Mouse (Mus musculus) ES-Bruce4 (cell line): ENCODE data around the gene Kat6b.

Experiments
- CTCF ChIP-seq: IDR thresholded peaks from one replicate; pipeline ENCODE4 v1.8.1; 2011; ENCODE audit warnings: low read depth, low read length
- EP300 ChIP-seq: IDR thresholded peaks from 2 replicates; pipeline ENCODE4 v1.6.1; 2011; ENCODE audit warnings: low read depth, low read length; ENCODE audit not compliant: insufficient read depth
- POLR2A ChIP-seq: IDR thresholded peaks from one replicate; pipeline ENCODE4 v1.8.1; 2011; ENCODE audit warnings: low read length; ENCODE audit not compliant: insufficient read depth

DNA sequence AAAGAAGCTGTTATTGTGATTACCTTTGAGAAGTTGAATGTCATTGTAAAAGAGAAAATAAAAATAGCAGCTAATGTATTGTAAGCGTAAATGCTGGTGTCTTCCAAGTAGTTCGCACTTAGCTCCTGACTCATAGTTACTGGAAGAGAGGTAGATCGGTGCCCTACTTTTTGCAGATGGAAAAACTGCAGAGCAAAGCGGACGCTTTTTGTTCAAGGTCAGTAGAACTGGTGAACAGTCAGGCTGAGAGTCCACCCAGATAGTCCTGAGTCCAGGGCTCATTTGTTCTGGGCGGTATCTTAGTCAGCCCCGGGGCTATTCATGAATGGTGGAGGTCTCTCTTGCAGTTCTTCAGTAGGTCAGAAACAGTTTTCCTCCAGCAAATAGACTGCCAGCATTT is 39.3 kb downstream of the Kat6b start:
- TF ChIP-seq POLR2A (no peak), CTCF (no peak), EP300 (no peak)
